Mouse (Mus musculus) c-Kit-negative CD71-positive TER-119-positive erythroid progenitor cells, embryonic 14.5 days (primary cell): ENCODE results near the gene Pqbp1.
"Not testable (repeated sequence)": the region's sequence is repeated elsewhere in the genome, so short reads cannot be mapped to it uniquely, and the experiment has no call there.

Source experiments
- DNase-seq: peaks from one replicate; pipeline ENCODE4 v3.0.0-alpha.2; 2013; ENCODE audit warnings: low read depth, low spot score

The Pqbp1 gene

GRCm38 (mm10) chrX:7898880-7899874 is at the start of gene Pqbp1, which contains the start of gene Timm17b:
Pqbp1 (minus strand) TSS chrX:7899269.
Timm17b (plus strand) TSS chrX:7899357.
- DNase-seq, result peak; percentile 82

- peak; percentile 81 for DNase-seq
These were observed 48.9 kb upstream of the Pqbp1 start for GRCm38 (mm10) chrX:7947900-7948492.

GRCm38 (mm10) chrX:7947108-7947899 is 48.2 kb upstream of the Pqbp1 start, which contains the start of gene Hdac6:
Hdac6 (minus strand) TSS chrX:7947889.
- no peak for DNase-seq

GRCm38 (mm10) chrX:7945618-7946017 is 46.5 kb upstream of the Pqbp1 start:
- no peak for DNase-seq

- DNase-seq, result no peak
These were observed 38.6 kb upstream of the Pqbp1 start for GRCm38 (mm10) chrX:7937667-7938066.

GRCm38 (mm10) chrX:7936874-7937273 is 37.8 kb upstream of the Pqbp1 start:
- no peak for DNase-seq

GRCm38 (mm10) chrX:7928270-7928790 is 29.3 kb upstream of the Pqbp1 start, which contains the start of gene Eras:
Eras (minus strand) TSS chrX:7928607.
- DNase-seq, result no peak

- DNase-seq, result no peak
These were observed 28.0 kb upstream of the Pqbp1 start for GRCm38 (mm10) chrX:7927116-7927515.

- DNase-seq, result no peak
These were observed 27.2 kb upstream of the Pqbp1 start for GRCm38 (mm10) chrX:7926266-7926665.

GRCm38 (mm10) chrX:7922032-7922431 is 23.0 kb upstream of the Pqbp1 start:
- DNase-seq, result no peak

GRCm38 (mm10) chrX:7919601-7920383 is 20.7 kb upstream of the Pqbp1 start, which contains the start of gene Pcsk1n:
Pcsk1n (plus strand) TSS chrX:7919822.
- DNase-seq, result no peak

GRCm38 (mm10) chrX:7917960-7918359 is 18.9 kb upstream of the Pqbp1 start:
- DNase-seq, result not testable (repeated sequence)

GRCm38 (mm10) chrX:7915669-7916068 is 16.6 kb upstream of the Pqbp1 start:
- DNase-seq, result not testable (repeated sequence)

GRCm38 (mm10) chrX:7910473-7910872 is 11.4 kb upstream of the Pqbp1 start:
- no peak for DNase-seq

GRCm38 (mm10) chrX:7909242-7909641 is 10.2 kb upstream of the Pqbp1 start, which contains the start of gene Gm10490:
Gm10490 (plus strand) TSS chrX:7909542.
- not testable (repeated sequence) for DNase-seq

- no peak for DNase-seq
These were observed 8.7 kb upstream of the Pqbp1 start, which contains the start of gene Gm10491 for GRCm38 (mm10) chrX:7907735-7908134. Gm10491 (minus strand) TSS chrX:7907835.

- no peak for DNase-seq
These were observed 5.4 kb upstream of the Pqbp1 start for GRCm38 (mm10) chrX:7904441-7904840.

GRCm38 (mm10) chrX:7898211-7898610 is 858 bp downstream of the Pqbp1 start:
- no peak for DNase-seq

- DNase-seq, result peak; percentile 52
These were observed 15.1 kb downstream of the Pqbp1 start, which contains the start of gene Slc35a2 for GRCm38 (mm10) chrX:7883841-7884567. Slc35a2 (plus strand) TSS chrX:7884028.

- no peak for DNase-seq
These were observed 19.2 kb downstream of the Pqbp1 start for GRCm38 (mm10) chrX:7879819-7880218.
